Mouse (Mus musculus): ENCODE results near the gene Haspin. TPM values are rescaled to one million over a fixed set of nuclear protein-coding genes. Genes with fewer than 3 reads are reported as not detected.
A peak's percentile ranks its signal among the peaks of the same experiment; 100 is the strongest.

Gene Haspin
- total and polyA plus RNA-seq, 3 experiments, result 26.9 to 28.3 TPM; not detected in 1

DNA sequence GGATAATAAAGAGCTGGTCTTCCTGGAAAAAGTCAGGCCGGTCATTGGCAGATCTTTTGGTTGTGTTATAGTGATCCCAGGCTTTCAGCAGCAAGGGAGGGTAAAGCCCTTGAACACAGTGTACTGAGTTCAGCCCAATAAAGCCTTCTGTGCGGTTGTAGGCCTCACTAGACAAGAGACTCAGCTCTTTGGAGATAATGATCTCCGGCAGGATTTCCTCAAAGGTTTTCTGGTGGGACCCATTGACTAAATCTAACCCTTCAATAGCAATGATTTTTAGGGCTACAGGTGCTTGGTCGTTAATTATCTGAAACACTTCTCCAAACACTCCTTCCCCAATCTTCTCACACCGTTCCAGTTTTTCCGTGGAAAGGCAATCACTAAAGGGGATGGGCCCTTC lies 1.5 kb downstream of the Haspin start:
- Histone ChIP-seq H3K36me3 (ENCODE audit: control insufficient read depth in 1 of 2, insufficient read depth in 2 of 2, low read length in 2 of 2) (peaks cover 0 to 44% of the 10 kb centered on the region in 2 experiments; a peak in 3 of 4 replicates), H3K4me1 (ENCODE audit: control insufficient read depth in 1 of 2, insufficient read depth in 2 of 2, low read length in 2 of 2) (peaks cover 7 to 45% of the 10 kb centered on the region in 2 experiments), H3K9me3 (replicated peaks; ENCODE audit: insufficient read depth, low read length) (no peaks in the 10 kb centered on the region), H3K27me3 (ENCODE audit: control insufficient read depth in 1 of 2, insufficient read depth in 2 of 2, low read length in 2 of 2) (no peaks in the 10 kb centered on the region), H3K9ac (ENCODE audit: control insufficient read depth, low read depth, low read length, poor library complexity, severe bottlenecking) (peak overlapping the region; percentile 97), H3K4me3 (ENCODE audit: control insufficient read depth in 1 of 2, insufficient read depth in 1 of 2, low read depth in 2 of 2, low read length in 2 of 2) (peak overlapping the region; percentile 87 to 97), H3K79me2 (ENCODE audit: control insufficient read depth, insufficient read depth, low read length, poor library complexity) (peaks cover 58% of the 10 kb centered on the region), H3K27ac (ENCODE audit: control insufficient read depth, low read depth, low read length) (no peak overlapping the region)
- no peak for TF ChIP-seq HCFC1 (IDR thresholded peaks at IDR 0.05; ENCODE audit: low read depth, low read length)
- 0 out of 2 replicates have a peak, but pooled peaks have one; percentile 28 for TF ChIP-seq RCOR1 (IDR thresholded peaks at IDR 0.05; ENCODE audit: low read depth, low read length)
- peak; percentile 69 for TF ChIP-seq GATA1 (IDR thresholded peaks at IDR 0.05; ENCODE audit: low read depth, low read length)
- peak; percentile 43 for DNase-seq (ENCODE audit: low read depth, low spot score)

DNA sequence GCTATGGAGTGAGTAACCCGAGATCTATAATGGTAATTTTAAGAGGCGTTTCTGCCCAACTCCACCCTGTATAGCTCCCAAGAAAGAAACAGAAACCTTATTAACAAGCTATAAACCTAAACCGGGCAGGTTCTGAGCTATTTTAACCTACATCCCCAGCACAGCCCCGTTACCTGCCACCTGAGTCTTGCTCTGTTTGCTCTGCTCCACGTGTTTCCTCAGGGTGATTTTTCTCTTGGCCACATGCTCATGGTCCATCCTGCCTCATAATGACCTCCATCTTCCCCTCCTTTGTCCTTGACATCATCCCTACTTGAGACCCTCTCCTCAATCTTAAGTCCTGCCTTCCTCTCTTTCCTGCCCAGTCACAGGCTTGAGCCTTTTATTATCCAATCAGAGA lies 3.9 kb downstream of the Haspin start:
- Histone ChIP-seq H3K27ac (ENCODE audit: control insufficient read depth, low read depth, low read length) (no peak overlapping the region), H3K9ac (ENCODE audit: control insufficient read depth, low read depth, low read length, poor library complexity, severe bottlenecking) (peak overlapping the region; percentile 19; the same call in 1 of the 2 replicates), H3K4me1 (ENCODE audit: control insufficient read depth in 1 of 2, insufficient read depth in 2 of 2, low read length in 2 of 2) (peaks cover 8 to 45% of the 10 kb centered on the region in 2 experiments), H3K9me3 (replicated peaks; ENCODE audit: insufficient read depth, low read length) (no peaks in the 10 kb centered on the region), H3K36me3 (ENCODE audit: control insufficient read depth in 1 of 2, insufficient read depth in 2 of 2, low read length in 2 of 2) (peaks cover 0 to 45% of the 10 kb centered on the region in 2 experiments; a peak in 3 of 4 replicates), H3K79me2 (ENCODE audit: control insufficient read depth, insufficient read depth, low read length, poor library complexity) (peaks cover 58% of the 10 kb centered on the region), H3K27me3 (ENCODE audit: control insufficient read depth in 1 of 2, insufficient read depth in 2 of 2, low read length in 2 of 2) (no peaks in the 10 kb centered on the region), H3K4me3 (ENCODE audit: control insufficient read depth in 1 of 2, insufficient read depth in 1 of 2, low read depth in 2 of 2, low read length in 2 of 2) (peak overlapping the region; percentile 24 to 97; a peak in 3 of 4 replicates)
- no peak for DNase-seq (ENCODE audit: low read depth, low spot score)
- no peak for TF ChIP-seq CHD1 (IDR thresholded peaks at IDR 0.05; ENCODE audit: low read depth, low read length)
- TF ChIP-seq GABPA (IDR thresholded peaks at IDR 0.05; ENCODE audit: low read depth, low read length), result no peak
- TF ChIP-seq ZMIZ1 (IDR thresholded peaks at IDR 0.05; ENCODE audit: low read depth, low read length), result no peak
- TF ChIP-seq GATA1 (IDR thresholded peaks at IDR 0.05; ENCODE audit: low read depth, low read length), result no peak
- TF ChIP-seq TAL1 (IDR thresholded peaks at IDR 0.05; ENCODE audit: low read length), result no peak
- no peak for TF ChIP-seq MAZ (IDR thresholded peaks at IDR 0.05; ENCODE audit: low read depth, low read length)
- no peak for TF ChIP-seq NELFE (IDR thresholded peaks at IDR 0.05; ENCODE audit: low read depth, low read length)
- no peak for TF ChIP-seq SMC3 (IDR thresholded peaks at IDR 0.05; ENCODE audit: low read depth, low read length)
- no peak for TF ChIP-seq MAX (IDR thresholded peaks at IDR 0.05; ENCODE audit: low read length)
- no peak for TF ChIP-seq CTCF (IDR thresholded peaks at IDR 0.05 in 2 of 3, conservative IDR thresholded peaks at IDR 0.05 in 1 of 3; ENCODE audit: control insufficient read depth in 1 of 3, insufficient read depth in 1 of 3, low read depth in 2 of 3, low read length in 3 of 3, poor library complexity in 1 of 3, severe bottlenecking in 1 of 3)
- no peak for TF ChIP-seq POLR2AphosphoS2 (IDR thresholded peaks at IDR 0.05; ENCODE audit: low read length)
- TF ChIP-seq USF1 (IDR thresholded peaks at IDR 0.05; ENCODE audit: low read depth, low read length), result no peak
- no peak for TF ChIP-seq POLR2AphosphoS5 (IDR thresholded peaks at IDR 0.05; ENCODE audit: borderline replicate concordance, low read depth, low read length)
- TF ChIP-seq MYC (IDR thresholded peaks at IDR 0.05; ENCODE audit: low read depth, low read length), result no peak
- TF ChIP-seq MYB (IDR thresholded peaks at IDR 0.05; ENCODE audit: low read depth, low read length), result no peak
- TF ChIP-seq ZKSCAN1 (IDR thresholded peaks at IDR 0.05; ENCODE audit: low read depth, low read length), result no peak
- no peak for TF ChIP-seq NRF1 (IDR thresholded peaks at IDR 0.05; ENCODE audit: insufficient read depth, low read depth, low read length, poor library complexity, severe bottlenecking)
- no peak for TF ChIP-seq KAT2A (conservative IDR thresholded peaks at IDR 0.05; ENCODE audit: low read depth, low read length)
- no peak for TF ChIP-seq ETS1 (IDR thresholded peaks at IDR 0.05; ENCODE audit: low read depth, low read length)
